Mouse (Mus musculus) ES-Bruce4 (cell line): ENCODE data around the gene Tnn.

Experiments used
- CTCF ChIP-seq: IDR thresholded peaks from one replicate; pipeline ENCODE4 v1.8.1; 2011; ENCODE audit warnings: low read depth, low read length
- POLR2A ChIP-seq: IDR thresholded peaks from one replicate; pipeline ENCODE4 v1.8.1; 2011; ENCODE audit warnings: low read length; ENCODE audit not compliant: insufficient read depth

- TF ChIP-seq POLR2A, result no peak
- no peak for TF ChIP-seq CTCF
Observed at GRCm38 (mm10) chr1:160078882-160079661, 74.3 kb downstream of the Tnn start.
